Mouse (Mus musculus): ENCODE results near the gene Itgb7.

Itgb7 gene

GRCm38 (mm10) chr15:102193652-102194051 is 38.1 kb downstream of the Itgb7 start:
- no peak for DNase-seq (ENCODE audit: low spot score in 2 of 2)

DNA sequence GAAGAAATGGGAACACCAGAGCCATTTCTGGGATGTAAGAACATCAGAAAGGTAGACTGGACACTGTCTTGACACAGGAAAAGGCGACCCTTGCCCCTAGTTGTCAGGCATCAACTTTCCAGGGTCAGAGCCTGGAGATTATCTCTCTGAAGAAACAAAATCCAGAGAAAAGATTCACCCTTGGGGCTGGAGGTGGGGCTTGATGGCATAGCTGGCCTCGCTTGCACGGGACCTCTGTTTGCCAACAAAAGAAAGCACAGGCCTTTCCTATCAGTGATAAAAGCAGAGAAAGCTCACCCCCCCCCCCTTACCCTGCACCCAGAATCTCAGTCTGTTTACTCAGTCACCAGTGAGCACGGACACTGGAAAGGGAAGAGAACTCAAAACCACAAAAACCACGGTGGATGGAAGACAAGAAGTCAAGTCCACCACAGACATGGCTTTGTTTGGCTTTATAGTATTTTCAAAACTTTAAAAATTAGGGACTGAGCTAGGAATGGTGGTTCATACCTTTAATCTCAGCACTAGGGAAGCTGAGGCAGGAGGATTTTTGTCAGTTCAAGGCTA is 38.8 kb downstream of the Itgb7 start:
- no peak for DNase-seq (ENCODE audit: low spot score in 2 of 2)

DNA sequence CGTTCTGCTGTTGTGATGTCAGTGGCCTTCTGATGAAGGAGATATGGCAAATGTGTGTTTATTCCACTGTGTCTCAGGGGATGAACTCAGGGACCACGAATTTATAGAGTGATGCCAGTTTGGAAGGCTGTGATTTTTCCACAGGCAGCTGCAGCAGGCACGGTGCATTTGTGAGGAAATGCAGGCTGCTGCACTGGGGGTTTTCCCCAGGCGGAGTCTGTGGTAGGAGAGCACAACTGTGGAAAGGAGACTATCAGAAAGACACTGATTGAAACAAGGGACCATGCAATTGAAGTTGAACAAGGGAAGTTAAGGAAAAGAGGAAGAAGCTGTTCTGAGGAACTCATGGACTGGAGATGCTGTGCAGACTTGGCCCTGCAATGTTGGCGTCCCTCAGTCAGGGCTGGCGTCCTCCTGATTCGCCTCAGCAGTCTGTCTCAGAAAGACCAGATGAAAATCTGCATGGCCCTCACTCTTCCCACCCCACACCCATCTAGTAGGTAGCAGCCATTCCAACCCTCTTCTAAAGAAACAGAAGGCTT is 39.4 kb downstream of the Itgb7 start:
- DNase-seq (ENCODE audit: low spot score in 2 of 2), result no peak

DNA sequence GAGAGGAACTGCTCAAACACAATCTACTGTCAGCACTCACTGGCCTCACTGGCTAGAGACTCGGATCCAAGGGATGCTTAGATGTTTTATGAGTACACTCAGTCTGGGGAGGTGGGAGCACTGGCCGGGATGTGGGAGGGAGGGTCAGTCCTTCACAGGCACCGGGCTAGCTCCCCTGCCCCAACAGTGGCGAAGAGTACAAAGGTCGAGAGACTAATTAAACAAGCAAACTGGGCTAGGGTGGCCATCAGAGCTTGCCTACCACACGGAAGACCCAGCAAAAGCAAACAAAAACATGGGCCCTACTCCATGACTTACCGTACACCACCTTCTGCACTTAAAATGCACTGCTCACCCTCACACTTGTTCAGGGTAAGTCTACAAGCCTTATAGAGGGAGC is 40.0 kb downstream of the Itgb7 start:
- DNase-seq (ENCODE audit: low spot score in 2 of 2), result no peak

DNA sequence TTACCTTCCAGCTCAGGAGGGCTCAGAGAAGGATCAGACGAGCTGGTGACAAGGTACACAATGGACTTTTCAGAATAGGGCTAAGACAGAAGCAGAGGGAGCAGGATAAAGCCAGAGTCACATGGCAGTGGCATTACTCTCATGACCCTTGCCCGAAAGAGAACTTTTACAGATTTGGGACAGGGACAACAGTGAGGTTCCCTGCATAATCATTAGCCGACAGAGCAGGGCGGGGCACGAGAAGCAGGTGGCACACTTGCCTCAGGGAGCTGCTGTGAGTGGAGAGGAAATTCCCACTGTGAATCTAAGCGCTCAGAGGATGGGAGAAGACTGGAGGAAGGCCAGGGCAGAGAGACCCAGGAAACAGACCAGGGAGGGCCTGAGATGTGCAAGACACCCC is 42.9 kb downstream of the Itgb7 start:
- no peak for DNase-seq (ENCODE audit: low spot score in 2 of 2)

DNA sequence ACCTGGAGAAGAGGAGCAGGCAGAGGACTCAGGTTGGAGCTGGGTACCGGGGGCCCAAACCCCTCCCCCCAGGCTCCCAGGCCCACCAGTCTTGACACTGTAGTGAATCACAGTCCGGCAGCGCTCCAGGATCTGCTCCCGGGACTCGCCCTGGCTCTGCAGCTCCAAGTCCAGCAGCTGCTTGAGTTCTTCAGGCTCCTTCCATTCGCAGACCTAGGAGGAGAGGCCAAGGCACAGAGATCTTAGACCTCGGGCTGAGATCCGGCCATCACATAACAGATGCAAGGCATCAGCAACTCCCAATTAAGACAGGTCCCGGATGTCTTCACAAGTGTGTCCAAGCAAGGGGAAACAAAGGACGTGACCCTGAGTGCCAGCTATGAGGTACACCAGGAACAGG is 43.6 kb downstream of the Itgb7 start:
- no peak for DNase-seq (ENCODE audit: low spot score in 2 of 2)

- DNase-seq (ENCODE audit: low spot score in 2 of 2), result no peak
These were observed 45.5 kb downstream of the Itgb7 start for GRCm38 (mm10) chr15:102186239-102186638.

DNA sequence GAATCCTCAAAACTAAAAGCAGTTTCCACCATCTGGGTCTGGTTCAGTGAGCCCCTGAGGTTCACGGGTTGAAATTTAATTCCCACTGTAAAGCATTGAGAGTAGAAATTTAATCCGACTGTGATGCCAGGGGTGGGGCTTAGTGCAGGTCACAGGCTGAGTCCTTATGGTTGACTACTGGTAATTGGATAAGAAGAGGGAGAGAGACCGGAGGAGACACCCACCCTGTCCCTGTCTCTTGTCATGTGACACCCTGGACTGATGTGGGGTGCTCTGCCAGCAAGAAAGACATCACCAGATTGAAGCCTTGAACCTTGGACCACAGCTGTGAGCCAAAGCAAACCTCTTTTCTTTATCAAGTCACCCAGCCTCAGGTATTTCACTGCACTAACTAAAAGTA is 48.7 kb downstream of the Itgb7 start:
- DNase-seq (ENCODE audit: low spot score in 2 of 2), result no peak

DNA sequence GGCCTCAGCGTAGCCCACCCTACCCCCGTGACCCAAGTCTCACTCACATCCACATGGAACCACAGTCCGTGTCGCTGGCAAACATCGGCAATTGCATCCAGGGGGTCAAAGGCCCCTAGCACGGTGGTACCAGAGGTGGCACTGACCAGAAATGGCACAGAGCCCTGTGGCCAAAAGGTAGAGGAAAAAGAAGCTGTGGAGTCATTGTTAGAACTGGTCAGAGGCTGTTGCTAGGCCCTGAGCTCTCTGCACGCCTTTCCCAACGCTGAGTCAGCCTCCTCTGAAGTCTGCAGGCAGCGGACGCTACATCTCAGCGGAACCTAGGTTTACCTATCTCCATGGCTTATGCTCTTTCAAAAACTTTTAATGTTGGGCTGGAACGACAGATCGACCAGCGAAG is 51.8 kb downstream of the Itgb7 start:
- DNase-seq (ENCODE audit: low spot score in 2 of 2), result no peak

DNA sequence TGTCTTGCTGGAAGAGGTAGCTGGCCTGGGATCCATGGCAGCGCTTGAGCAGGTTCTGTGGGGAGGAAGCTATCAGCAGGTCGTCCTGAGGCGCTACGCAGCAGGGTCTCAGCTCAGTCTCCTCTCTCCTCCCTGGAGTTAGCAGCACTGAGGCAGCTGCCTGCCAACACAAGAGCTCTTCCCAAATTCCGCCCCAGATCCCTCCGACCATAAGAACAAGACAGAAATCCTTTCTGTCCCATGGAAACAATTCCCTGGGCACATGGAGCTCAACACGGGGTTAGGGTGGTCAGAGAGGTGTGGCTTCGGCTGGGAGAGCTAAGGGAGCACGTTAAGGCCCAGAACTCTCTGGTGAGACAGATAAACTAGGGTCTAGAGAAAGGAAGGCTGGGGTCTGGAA is 52.6 kb downstream of the Itgb7 start:
- no peak for DNase-seq (ENCODE audit: low spot score in 2 of 2)

DNA sequence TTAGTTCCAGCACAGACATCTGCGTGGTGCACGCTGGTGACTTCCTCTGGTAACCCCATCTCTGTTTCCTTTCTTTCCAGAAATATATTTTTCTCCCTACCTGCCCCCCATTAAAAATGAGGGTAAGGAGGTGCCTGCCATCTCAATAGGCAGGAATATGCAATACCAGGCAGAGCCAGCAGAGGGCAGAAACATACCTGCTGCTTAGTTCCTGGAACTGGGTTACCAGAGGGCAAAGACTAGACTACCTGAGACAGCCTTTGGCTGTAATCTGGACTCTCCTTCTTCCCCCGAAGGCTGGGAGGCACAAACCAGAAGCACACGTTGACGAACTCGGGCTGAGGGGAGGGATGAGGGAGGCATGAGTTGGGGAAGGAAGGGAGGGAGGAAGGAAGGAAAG is 53.5 kb downstream of the Itgb7 start:
- DNase-seq (ENCODE audit: low spot score in 2 of 2), result peak in 1 of 2 experiments; percentile 77

DNA sequence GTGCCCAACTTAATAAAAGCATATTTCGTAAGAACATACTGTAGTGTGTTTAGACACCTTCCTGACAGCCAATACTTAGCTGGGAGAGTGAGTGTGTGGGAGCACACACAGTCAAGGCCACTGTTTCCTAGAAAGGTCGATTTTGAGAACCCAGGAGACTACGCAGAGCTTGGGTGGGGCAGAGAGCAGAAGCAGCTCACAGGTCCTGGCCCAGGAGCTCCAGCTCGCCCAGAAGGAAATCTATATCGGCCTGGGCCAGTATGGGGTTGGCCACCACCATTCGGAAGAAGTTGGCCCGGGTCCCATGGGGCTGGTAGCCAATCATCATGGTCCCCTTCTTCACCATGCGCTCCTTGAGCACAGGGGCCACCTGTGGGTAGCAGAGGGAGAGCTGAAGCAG is 54.3 kb downstream of the Itgb7 start:
- DNase-seq (ENCODE audit: low spot score in 2 of 2), result no peak

GRCm38 (mm10) chr15:102176571-102177316 is 55.0 kb downstream of the Itgb7 start:
- DNase-seq (ENCODE audit: low spot score in 2 of 2), result no peak

GRCm38 (mm10) chr15:102175736-102176319 is 55.9 kb downstream of the Itgb7 start:
- DNase-seq (ENCODE audit: low spot score in 2 of 2), result no peak

GRCm38 (mm10) chr15:102173581-102173980 is 58.2 kb downstream of the Itgb7 start:
- DNase-seq (ENCODE audit: low spot score in 2 of 2), result no peak

- no peak for DNase-seq (ENCODE audit: low spot score in 2 of 2)
These were observed 62.7 kb downstream of the Itgb7 start for GRCm38 (mm10) chr15:102169064-102169463.

GRCm38 (mm10) chr15:102167620-102168021 is 64.1 kb downstream of the Itgb7 start:
- no peak for DNase-seq (ENCODE audit: low spot score in 2 of 2)

Data from frontal cortex, postnatal 14 days (tissue).